Mouse (Mus musculus): ENCODE measurements around the gene Stard5. TPM values are rescaled to one million over a fixed set of nuclear protein-coding genes. Genes with fewer than 3 reads are reported as not detected.

Stard5 gene
- total and polyA plus RNA-seq, 3 experiments = 0.57 to 8.7 (median 3.6) TPM

DNA sequence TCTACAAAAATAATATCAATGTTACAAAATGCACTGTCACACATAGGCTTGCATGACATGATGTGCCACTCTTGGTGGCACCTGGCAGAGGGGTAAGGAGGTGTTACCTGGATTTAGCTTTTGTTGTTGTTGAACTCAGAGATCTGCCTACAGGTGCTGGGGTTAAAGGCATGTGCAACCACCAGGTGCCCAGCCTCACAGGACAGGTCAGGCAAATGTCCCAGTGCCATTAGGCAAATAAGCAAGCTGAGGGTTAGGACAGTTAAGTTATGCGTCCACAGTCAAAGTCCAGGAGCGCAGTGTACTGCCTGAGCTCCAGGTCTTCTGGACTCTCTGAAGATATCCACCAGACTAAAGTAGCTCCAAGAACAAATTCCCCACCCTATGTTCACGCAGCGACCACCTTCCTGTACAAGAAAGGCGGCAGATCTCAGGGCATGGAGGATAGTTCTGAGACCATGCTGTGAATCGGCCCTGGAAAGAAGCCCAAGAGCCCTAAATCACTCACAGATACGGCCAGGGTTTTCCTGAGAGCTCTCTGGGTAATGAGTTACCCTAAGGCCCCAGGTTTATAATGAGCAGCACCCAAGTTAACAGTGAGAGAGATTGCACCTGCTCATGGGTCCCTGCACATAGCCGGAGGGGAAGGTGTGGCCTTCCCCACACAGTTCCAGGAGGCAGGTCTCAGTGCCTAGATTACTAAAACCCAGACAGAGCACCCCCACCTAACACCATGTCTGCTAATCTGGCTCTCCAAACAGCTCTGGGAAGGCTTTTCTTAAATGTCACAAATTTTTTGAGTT, 6.2 kb downstream of the Stard5 start:
- no peaks in the 10 kb centered on the region for H3K4me1 ChIP-seq (ENCODE audit: insufficient read depth, low read depth, low read length)
- TF ChIP-seq GATA2 (IDR thresholded peaks at IDR 0.05; ENCODE audit: borderline replicate concordance, low read depth, low read length) = no peak
- TF ChIP-seq GATA1 (IDR thresholded peaks at IDR 0.05; ENCODE audit: borderline replicate concordance, low read length) = no peak
- no peak for TF ChIP-seq POLR2AphosphoS5 (IDR thresholded peaks at IDR 0.05; ENCODE audit: insufficient replicate concordance, low read depth, low read length)
- TF ChIP-seq TAL1 (conservative IDR thresholded peaks at IDR 0.05; ENCODE audit: low read depth, low read length) = no peak
- no peak for TF ChIP-seq CTCF (IDR thresholded peaks at IDR 0.05; ENCODE audit: low read depth, low read length)
- ATAC-seq (ENCODE audit: extremely low read depth, insufficient number of reproducible peaks, low FRiP score, poor library complexity, severe bottlenecking) (no peak), DNase-seq (ENCODE audit: low spot score) (no peak)
- peaks cover 2% of the 10 kb centered on the region for H3K36me3 ChIP-seq (replicated peaks)
- peaks cover 3% of the 10 kb centered on the region; the same call in 1 of the 2 replicates for H3K27me3 ChIP-seq (ENCODE audit: insufficient read depth, low read length)
- no peak overlapping the region for H3K4me3 ChIP-seq (ENCODE audit: low read depth, low read length)
- H3K9me3 ChIP-seq (replicated peaks) = no peaks in the 10 kb centered on the region

DNA sequence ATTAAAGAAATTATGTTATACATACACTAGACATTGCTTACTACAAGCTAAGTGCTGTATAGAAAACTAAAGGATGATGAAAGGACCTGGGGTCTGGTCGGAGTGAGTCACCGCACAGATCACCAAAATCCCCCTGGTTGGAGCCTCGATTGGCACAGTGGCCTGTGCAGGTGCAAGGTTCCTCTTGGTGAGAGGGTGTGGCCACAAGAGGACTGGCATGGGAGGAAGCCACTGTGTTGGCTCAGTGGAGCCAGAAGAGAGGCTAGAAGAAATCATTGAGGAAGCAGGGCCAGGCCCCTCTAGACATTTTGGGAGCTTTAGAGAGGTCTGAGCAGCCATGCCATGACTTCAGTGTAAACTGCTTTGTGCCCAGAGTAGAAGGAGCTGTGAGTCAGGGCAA, 7.3 kb downstream of the Stard5 start:
- Histone ChIP-seq H3K36me3 (replicated peaks) (peaks cover 2% of the 10 kb centered on the region), H3K9me3 (replicated peaks) (no peaks in the 10 kb centered on the region), H3K27me3 (ENCODE audit: insufficient read depth, low read length) (peaks cover 3% of the 10 kb centered on the region; the same call in 1 of the 2 replicates), H3K4me1 (ENCODE audit: insufficient read depth, low read depth, low read length) (no peaks in the 10 kb centered on the region), H3K4me3 (ENCODE audit: low read depth, low read length) (no peak overlapping the region)
- DNase-seq (ENCODE audit: low spot score) (no peak), ATAC-seq (ENCODE audit: extremely low read depth, insufficient number of reproducible peaks, low FRiP score, poor library complexity, severe bottlenecking) (no peak)
- TF ChIP-seq POLR2AphosphoS5 (IDR thresholded peaks at IDR 0.05; ENCODE audit: insufficient replicate concordance, low read depth, low read length) (no peak), TAL1 (conservative IDR thresholded peaks at IDR 0.05; ENCODE audit: low read depth, low read length) (no peak), GATA2 (IDR thresholded peaks at IDR 0.05; ENCODE audit: borderline replicate concordance, low read depth, low read length) (no peak), GATA1 (IDR thresholded peaks at IDR 0.05; ENCODE audit: borderline replicate concordance, low read length) (no peak), CTCF (IDR thresholded peaks at IDR 0.05; ENCODE audit: low read depth, low read length) (no peak)

DNA sequence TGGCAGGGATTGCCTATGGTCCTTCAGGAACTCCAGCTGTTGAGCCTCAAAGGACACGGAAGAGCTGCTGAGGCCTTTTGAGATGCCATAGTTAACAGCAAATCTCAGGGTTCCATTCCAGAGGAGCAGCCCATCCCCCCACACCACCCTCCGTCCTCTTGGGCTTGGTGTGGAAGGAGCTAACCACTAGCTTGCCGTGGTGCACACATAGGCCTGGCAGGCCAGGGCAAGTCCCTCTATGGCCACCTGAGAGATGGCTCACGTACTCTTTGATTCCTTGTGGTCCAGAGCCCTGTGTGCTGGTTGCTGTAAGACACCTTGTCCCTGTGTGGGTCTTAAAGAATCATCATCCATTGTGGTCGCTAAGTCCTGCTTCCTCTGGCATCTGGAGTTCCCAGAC, 8.8 kb downstream of the Stard5 start:
- Histone ChIP-seq H3K9me3 (replicated peaks) (no peaks in the 10 kb centered on the region), H3K27me3 (ENCODE audit: insufficient read depth, low read length) (peaks cover 3% of the 10 kb centered on the region; the same call in 1 of the 2 replicates), H3K4me1 (ENCODE audit: insufficient read depth, low read depth, low read length) (no peaks in the 10 kb centered on the region), H3K36me3 (replicated peaks) (peaks cover 2% of the 10 kb centered on the region), H3K4me3 (ENCODE audit: low read depth, low read length) (no peak overlapping the region)
- no peak for DNase-seq (ENCODE audit: low spot score)
- no peak for ATAC-seq (ENCODE audit: extremely low read depth, insufficient number of reproducible peaks, low FRiP score, poor library complexity, severe bottlenecking)
- TF ChIP-seq GATA1 (IDR thresholded peaks at IDR 0.05; ENCODE audit: borderline replicate concordance, low read length) = no peak
- no peak for TF ChIP-seq TAL1 (conservative IDR thresholded peaks at IDR 0.05; ENCODE audit: low read depth, low read length)
- no peak for TF ChIP-seq GATA2 (IDR thresholded peaks at IDR 0.05; ENCODE audit: borderline replicate concordance, low read depth, low read length)
- no peak for TF ChIP-seq POLR2AphosphoS5 (IDR thresholded peaks at IDR 0.05; ENCODE audit: insufficient replicate concordance, low read depth, low read length)
- TF ChIP-seq CTCF (IDR thresholded peaks at IDR 0.05; ENCODE audit: low read depth, low read length) = no peak

DNA sequence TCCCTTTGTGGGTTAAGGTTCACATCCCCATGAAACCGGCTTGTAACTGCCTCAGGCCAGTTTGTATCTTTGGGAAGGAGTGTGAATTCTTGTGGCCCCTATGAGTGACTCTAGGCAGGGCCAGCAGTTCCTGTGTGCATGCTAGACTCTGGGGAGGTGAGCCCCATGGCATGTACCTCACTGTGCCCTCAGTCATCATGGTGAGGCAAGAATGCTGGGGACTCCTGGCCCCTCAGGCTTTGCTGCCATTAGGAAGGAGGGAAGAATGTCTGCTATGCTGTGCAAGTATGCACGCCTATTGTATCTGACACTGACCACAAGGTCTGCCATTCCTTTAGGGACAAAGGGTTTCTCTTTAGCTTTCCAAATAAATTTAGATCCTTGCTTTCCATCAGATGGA, 9.4 kb downstream of the Stard5 start:
- ATAC-seq (ENCODE audit: extremely low read depth, insufficient number of reproducible peaks, low FRiP score, poor library complexity, severe bottlenecking) = no peak

DNA sequence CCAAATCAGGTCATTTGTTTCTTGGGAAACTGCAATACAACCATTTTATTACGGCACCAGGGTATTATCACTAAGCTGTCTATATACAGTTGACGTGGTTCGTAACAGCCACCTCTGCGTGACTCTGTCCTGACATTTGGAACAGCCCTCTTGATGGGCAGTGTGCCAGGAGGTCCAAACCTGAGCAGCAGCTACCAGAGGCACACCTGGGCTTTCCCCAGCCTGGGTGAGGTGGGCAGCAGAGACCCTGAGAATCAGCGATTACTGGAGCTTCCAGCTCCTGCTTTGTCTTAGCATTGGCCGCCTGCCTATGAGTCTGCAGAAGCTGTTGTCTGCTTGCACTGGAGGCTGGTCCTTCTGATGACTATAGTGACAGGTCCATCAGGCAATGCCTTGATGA, 11.8 kb downstream of the Stard5 start:
- no peak for TF ChIP-seq TAL1 (conservative IDR thresholded peaks at IDR 0.05; ENCODE audit: low read depth, low read length)
- no peak for TF ChIP-seq POLR2AphosphoS5 (IDR thresholded peaks at IDR 0.05; ENCODE audit: insufficient replicate concordance, low read depth, low read length)
- no peak for TF ChIP-seq CTCF (IDR thresholded peaks at IDR 0.05; ENCODE audit: low read depth, low read length)
- no peak for TF ChIP-seq GATA1 (IDR thresholded peaks at IDR 0.05; ENCODE audit: borderline replicate concordance, low read length)
- TF ChIP-seq GATA2 (IDR thresholded peaks at IDR 0.05; ENCODE audit: borderline replicate concordance, low read depth, low read length) = no peak
- no peak overlapping the region for H3K4me3 ChIP-seq (ENCODE audit: low read depth, low read length)
- no peaks in the 10 kb centered on the region for H3K9me3 ChIP-seq (replicated peaks)
- DNase-seq (ENCODE audit: low spot score) = no peak
- no peak for ATAC-seq (ENCODE audit: extremely low read depth, insufficient number of reproducible peaks, low FRiP score, poor library complexity, severe bottlenecking)
- no peaks in the 10 kb centered on the region for H3K36me3 ChIP-seq (replicated peaks)
- H3K27me3 ChIP-seq (ENCODE audit: insufficient read depth, low read length) = peaks cover 3% of the 10 kb centered on the region; the same call in 1 of the 2 replicates
- H3K4me1 ChIP-seq (ENCODE audit: insufficient read depth, low read depth, low read length) = no peaks in the 10 kb centered on the region

More for the DNA sequence above, 9.4 kb downstream of the Stard5 start:
- H3K9me3 ChIP-seq (replicated peaks) = no peaks in the 10 kb centered on the region
- H3K36me3 ChIP-seq (replicated peaks) = peaks cover 2% of the 10 kb centered on the region
- H3K4me3 ChIP-seq (ENCODE audit: low read depth, low read length) = no peak overlapping the region
- peaks cover 3% of the 10 kb centered on the region; the same call in 1 of the 2 replicates for H3K27me3 ChIP-seq (ENCODE audit: insufficient read depth, low read length)
- no peaks in the 10 kb centered on the region for H3K4me1 ChIP-seq (ENCODE audit: insufficient read depth, low read depth, low read length)
- no peak for DNase-seq (ENCODE audit: low spot score)
- no peak for TF ChIP-seq CTCF (IDR thresholded peaks at IDR 0.05; ENCODE audit: low read depth, low read length)
- TF ChIP-seq POLR2AphosphoS5 (IDR thresholded peaks at IDR 0.05; ENCODE audit: insufficient replicate concordance, low read depth, low read length) = no peak
- no peak for TF ChIP-seq GATA1 (IDR thresholded peaks at IDR 0.05; ENCODE audit: borderline replicate concordance, low read length)
- TF ChIP-seq GATA2 (IDR thresholded peaks at IDR 0.05; ENCODE audit: borderline replicate concordance, low read depth, low read length) = no peak
- no peak for TF ChIP-seq TAL1 (conservative IDR thresholded peaks at IDR 0.05; ENCODE audit: low read depth, low read length)

DNA sequence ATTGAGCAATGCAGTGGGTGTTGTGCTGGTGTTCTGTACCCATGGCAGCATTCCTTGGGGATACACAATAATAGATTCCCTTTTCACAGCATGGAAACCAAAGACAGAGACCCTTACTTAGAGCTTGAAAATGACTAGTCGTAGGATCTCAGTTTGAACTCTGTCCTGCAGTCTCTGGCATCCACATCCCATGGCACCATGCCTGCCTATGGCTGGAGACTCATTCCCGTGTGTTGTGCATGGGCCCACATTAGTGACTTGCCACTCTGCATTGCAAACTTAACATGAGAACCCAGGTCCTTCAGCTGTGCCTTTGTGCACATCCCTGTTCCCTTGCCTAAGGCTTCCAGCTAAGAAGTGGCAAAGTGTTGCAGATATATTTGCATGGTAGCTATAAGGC, 13.0 kb downstream of the Stard5 start:
- ATAC-seq (ENCODE audit: extremely low read depth, insufficient number of reproducible peaks, low FRiP score, poor library complexity, severe bottlenecking) (no peak), DNase-seq (ENCODE audit: low spot score) (no peak)
- no peaks in the 10 kb centered on the region for H3K4me1 ChIP-seq (ENCODE audit: insufficient read depth, low read depth, low read length)
- no peaks in the 10 kb centered on the region for H3K36me3 ChIP-seq (replicated peaks)
- peaks cover 3% of the 10 kb centered on the region; the same call in 1 of the 2 replicates for H3K27me3 ChIP-seq (ENCODE audit: insufficient read depth, low read length)
- TF ChIP-seq GATA1 (IDR thresholded peaks at IDR 0.05; ENCODE audit: borderline replicate concordance, low read length) (no peak), CTCF (IDR thresholded peaks at IDR 0.05; ENCODE audit: low read depth, low read length) (no peak), TAL1 (conservative IDR thresholded peaks at IDR 0.05; ENCODE audit: low read depth, low read length) (no peak), GATA2 (IDR thresholded peaks at IDR 0.05; ENCODE audit: borderline replicate concordance, low read depth, low read length) (no peak), POLR2AphosphoS5 (IDR thresholded peaks at IDR 0.05; ENCODE audit: insufficient replicate concordance, low read depth, low read length) (no peak)
- H3K9me3 ChIP-seq (replicated peaks) = no peaks in the 10 kb centered on the region
- H3K4me3 ChIP-seq (ENCODE audit: low read depth, low read length) = no peak overlapping the region
